Mouse (Mus musculus) kidney, postnatal 14 days (tissue): Measurements from ENCODE around the gene Rab3gap2.

Source experiments
- DNase-seq: peaks from one replicate; pipeline ENCODE4 v3.0.0; 2022; ENCODE audit warnings: mixed read lengths

Gene Rab3gap2

DNA sequence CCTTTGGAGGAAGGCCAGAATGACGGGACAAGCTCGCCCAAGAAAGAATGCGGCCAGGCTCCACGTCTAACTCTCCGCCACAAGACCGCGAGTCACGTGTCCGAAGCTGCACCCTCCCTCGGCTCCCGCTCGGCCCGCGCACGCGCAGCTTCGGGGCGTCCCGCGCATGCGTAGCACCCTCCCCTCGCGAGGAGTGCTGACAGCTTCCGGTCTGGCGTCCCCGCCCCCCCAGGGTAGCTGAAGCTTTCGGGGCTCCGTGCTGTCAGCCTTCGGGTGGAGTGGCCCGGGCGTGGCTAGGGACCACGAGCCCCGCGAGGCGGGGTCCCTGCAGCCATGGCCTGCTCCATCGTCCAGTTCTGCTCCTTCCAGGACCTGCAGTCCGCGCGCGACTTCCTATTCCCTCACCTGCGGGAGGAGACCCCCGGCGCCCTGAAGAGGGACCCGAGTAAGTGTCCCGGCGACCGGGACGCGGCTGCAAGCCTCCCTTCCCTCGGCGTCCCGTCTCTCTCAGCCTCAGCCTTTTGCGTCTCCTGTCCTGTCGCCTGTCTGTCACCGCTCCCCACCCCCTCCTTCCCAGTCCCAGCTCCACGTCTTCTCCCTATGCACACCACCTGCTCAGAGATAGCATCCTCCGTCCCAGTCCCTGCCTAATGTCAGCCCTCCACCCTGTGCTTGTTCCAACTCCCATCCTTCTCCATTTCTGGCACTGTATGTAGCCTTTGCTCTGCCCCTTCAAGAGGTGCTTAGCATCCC, at the start of gene Rab3gap2:
Rab3gap2 (plus strand) TSS at position 209 of the 753 bp plus-strand sequence.
- DNase-seq, result peak; percentile 99

DNA sequence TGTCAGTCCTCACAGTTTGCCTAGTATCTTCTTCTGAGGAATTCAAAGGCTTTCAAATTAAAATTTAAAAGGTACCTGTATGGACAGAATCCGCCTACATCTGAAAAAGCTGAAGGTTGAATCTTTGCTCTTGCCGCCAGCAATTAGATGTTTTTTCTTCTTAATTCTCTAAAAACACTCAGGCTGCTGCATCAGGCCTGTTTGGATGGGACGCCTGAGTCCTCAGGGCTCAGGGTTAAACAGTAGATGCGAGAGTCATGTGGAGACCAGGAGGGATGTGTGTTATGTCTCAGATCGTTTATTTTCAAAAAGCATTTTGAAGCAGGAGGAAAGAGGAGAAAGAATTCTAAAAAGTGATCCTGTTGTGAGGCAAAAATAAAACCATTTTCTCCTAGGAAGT, 30.3 kb upstream of the Rab3gap2 start:
- DNase-seq, result no peak

DNA sequence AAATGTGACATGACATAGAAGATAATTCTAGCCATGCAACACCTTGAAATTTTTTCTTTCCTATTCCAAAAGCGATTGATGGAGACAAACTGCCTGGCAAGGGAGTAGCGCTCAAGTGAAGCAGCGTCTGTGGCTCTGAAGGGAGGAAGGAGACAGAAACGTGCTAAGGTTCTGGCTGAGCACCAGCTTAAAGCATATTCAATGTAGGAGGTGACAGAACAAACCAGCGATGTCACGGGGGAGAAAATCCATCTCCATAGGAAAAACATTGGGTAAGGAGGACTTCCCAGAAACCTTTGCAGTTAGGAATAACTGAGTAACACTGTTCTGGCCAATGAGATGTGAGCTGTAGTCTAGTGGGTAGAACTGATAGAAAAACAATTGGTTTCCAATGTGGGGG, 26.1 kb upstream of the Rab3gap2 start:
- DNase-seq, result no peak

DNA sequence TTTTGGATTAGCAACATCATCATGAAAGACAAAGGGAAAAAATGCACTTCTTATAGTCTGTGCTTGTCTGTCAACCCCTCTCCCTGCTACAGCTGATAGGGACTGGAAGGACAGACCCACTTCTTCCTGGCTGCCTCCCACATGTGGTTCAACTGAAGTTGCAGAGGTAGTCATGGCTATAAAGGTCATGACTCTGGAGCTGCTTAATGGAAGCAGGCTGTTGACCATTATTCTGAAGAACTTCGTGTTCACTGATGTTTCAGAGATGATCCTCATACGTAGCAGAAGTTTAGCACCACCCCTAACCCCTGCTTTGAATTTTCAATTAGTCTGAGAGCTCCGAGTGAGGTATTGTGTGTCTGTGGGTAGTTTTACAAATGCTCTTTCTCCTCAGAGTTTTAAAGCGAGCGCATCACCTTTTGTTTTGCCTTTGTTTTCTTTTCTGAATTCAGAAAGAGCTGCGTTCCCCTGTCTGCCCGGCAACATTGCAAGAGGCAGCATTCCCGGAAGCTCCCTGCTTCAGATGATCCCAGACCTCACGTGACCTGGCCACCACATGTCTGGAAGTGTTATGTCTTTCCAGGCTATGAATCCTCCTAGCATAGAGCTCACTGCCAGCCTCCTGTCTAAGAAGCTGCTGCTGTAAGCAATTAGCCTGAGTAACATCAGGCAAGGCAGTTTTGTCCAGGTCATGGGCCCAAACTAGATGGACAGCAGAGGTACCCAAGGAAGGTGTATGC, 20.2 kb upstream of the Rab3gap2 start:
- DNase-seq, result peak; percentile 34

DNA sequence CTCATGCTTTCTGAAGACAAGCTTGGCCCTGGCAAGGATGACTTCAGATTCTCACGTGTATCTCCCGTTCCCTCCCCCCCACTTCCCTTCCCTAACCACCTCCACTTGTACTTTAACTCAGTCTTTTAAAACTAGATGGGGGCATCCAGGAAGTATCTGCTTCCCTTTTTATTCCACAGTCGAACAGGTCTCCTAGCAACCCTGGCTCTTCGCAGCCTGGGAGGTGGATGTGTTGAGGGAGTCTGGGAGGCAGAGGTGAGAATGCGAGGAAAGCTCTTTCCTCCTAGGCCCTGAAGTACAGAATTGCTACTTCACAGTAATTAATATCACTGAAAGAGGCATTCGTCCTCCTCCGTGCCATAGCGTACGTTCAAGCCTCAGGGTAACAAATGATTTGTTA, 18.4 kb upstream of the Rab3gap2 start:
- DNase-seq, result no peak

DNA sequence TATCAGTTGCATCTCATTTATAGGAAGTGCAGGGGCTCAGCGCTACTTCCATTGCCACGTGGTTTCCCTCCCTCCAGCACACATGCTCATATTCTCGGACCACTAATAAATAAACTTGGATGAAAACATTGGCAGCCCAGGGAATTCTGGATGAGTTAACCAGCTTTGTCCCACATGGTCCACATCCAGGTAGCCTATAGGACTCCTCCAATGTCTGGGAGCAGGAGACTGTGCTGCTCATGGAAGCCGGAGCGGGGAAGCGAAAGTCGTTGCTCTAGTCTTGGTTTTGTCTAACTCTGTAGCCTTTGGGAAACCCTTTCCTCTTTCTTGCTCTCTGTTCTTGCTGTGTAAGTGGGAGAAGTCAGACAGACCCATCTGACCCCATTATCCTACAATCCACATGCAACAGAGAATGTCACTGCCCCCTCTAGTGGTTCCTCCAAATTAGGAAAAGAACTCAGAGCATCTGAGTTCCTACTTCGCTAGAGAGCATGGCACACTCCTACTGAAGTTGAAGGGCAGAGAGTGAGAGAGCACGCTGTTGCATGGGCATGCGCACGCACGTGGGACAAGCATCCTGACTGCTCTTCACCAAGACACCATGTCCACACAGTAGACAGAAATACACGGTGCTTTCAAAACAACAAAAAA, 16.7 kb upstream of the Rab3gap2 start:
- DNase-seq, result peak; percentile 38

DNA sequence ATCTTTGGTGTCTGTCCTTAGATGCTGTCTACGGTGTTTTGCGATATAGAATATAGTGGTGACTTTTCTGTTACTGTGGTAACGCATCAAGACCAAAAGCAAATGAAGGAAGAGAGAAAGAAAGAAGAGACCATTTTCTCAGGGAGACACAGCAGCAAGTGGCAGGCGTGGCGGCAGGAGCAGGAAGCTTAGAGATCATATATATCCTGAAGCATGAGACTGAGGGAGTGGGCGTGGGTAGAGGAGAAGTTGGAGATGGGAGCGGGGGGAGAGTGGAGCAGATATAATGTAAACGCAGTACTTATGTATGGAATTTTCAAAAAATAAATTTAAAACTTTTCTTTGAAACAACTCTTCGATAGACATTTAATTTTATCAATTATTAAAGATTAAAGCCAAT, 14.0 kb upstream of the Rab3gap2 start:
- DNase-seq, result no peak

DNA sequence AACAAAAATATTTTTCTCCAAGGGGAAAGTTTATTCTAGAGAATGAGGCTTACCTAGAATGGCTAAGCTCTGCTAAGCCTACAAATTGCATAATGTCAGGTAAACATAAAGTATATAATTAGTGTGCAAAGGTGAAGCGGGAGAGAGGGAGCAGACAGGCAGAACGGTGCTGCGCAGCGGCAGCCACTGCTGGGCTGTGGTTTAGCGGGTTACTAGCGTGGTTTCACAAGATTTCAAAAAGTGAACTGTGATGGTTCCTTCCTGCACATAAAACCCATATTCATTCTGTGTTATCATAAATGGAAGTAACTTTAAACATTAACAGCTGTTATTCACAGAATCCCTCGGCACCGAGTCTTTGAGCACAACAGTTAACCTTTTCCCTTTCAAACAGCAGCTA, 11.8 kb upstream of the Rab3gap2 start:
- DNase-seq, result no peak

DNA sequence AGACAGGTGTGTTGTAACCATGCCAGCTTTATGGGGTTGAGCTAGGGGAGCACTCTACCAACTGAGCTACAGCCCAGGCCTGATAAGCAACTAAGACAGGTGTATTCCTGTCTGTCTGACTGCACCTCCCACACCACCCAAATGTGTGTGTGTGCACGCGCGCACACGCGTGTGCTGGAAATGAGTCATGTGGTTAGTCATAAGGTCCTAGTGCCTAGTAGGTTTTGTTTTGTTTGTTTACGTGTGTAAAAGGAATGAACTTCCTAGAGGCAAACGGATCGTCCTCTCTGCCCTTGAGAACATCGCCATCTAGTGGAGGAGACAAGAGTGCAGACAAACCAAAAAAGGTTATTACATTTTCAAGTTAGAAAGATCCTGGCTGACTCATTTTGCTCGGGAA, 10.4 kb upstream of the Rab3gap2 start:
- peak; percentile 43 for DNase-seq

DNA sequence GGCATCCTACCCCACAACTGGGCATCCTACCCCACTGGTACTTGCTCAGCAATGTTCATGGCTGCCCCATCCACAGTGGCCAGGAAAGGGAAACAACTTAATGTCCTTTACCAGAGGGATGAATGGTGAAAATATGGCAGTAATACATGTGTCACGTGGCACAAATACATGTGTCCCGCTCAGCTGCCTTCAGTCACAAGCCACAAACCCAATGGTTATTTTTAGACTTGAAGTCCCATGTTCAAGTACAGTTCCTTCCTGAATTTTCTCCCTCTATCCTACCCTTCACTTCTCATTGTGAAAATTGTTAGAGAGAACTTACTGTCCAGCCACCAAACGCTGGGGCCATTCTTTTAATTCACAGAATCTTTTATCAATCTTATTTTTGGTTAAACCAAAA, 7.6 kb upstream of the Rab3gap2 start:
- no peak for DNase-seq

DNA sequence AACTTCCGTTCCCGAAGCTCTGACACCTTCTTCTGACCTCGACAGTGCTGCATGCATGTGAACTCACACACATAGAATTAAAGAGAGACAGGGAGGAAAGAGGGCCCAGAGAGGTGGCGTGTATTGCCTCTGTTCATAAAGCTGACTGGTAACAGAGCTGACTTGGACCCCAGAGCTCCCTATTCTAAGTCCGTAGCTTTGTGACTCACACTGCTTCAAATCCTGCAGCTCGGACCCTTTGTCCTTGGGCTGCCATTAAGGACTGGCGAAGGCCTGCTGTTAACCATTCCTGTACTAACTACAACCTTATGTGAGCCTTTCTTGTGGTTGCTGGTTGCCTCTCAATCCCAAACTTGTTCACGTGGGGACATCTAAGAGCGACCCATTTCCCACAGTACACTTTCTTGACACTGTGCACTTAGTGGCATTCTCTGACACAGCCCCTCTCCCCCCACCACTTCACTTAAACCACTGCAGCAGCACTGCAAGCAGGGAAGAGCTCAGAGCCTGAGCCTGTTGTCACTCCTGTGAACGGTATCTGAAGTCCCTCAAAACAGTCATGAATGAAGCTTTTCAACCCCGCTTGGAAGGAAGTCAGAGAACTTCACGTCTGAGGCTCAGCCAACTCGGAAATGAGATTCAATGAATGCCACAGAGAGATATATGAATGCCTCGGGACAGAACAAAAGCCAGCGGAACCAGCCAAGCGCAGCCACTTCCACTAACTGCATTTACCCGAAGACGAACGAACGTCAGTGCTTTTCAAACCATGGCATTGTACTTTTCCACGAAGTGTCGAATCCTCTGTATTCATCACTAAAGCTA, 3.1 kb upstream of the Rab3gap2 start:
- DNase-seq, result peak; percentile 26

DNA sequence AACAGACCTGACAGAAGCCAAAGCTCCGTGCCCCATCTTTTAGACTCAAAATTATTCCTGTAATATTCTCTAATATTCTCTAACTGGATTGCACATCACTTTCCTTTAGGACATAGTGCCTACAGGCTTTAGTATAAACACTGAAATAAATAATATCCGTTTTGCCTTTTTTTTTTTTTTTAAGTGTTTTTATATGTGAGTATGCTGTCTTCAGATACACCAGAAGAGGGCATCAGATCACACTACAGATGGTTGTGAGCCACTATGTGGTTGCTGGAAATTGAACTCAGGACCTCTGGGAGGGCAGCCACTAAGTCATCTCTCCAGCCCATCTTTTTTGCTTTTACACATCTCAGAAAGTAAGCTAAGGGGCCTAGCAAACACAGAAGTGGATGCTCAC, 1.9 kb upstream of the Rab3gap2 start:
- DNase-seq, result no peak

DNA sequence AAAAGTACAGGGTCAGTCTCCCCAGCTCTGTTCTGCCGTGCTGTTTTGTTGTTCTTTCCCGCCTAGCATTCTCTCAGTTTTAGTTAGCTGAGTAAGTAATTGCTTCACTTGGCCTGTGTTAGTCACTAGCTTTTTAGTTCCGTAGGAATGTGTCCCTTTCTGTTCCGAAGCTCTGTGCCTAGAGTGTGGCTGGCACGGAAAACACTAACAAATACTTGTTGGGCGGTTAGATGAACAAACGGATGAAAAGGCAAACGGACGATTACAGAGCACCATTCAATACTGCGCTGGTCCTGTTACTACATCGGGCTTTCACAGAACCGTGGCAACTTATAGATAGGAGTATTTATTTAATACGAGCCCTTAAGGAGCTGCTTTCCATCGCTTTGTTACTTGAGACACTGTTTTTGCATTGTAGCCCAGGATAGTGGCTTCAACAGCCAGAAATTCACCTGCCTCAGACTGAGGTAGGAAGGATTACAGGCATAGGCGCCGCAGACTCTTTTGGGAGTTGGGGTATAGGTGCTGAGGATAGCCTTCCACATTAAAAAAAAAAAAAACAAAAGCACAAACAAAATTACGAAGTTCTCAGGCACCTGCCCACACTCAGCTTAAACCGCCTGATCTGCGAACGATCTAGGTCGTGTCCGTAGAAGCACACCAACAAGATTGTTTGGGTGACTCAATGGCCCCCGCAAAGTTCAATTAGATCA, 565 bp upstream of the Rab3gap2 start:
- peak; percentile 32 for DNase-seq

DNA sequence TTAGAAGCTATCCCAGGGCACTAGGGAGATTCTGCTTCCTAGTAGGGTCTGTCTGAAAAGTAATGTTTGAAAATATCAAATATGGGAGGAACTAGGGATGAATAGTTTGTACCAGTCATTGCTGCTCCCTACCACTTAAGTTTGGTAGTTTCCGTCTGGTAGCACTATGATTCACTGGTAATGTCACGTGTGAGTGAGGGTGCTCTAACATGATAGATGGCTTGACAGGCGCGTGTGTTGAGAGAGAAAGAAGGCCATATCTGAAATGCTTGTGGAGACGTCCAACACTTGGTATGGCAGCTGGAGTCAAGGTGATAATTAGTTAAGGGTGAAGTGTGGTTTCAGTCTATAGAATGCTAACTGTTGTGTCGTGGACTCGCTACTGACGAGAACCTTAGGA, 1.2 kb downstream of the Rab3gap2 start:
- no peak for DNase-seq

DNA sequence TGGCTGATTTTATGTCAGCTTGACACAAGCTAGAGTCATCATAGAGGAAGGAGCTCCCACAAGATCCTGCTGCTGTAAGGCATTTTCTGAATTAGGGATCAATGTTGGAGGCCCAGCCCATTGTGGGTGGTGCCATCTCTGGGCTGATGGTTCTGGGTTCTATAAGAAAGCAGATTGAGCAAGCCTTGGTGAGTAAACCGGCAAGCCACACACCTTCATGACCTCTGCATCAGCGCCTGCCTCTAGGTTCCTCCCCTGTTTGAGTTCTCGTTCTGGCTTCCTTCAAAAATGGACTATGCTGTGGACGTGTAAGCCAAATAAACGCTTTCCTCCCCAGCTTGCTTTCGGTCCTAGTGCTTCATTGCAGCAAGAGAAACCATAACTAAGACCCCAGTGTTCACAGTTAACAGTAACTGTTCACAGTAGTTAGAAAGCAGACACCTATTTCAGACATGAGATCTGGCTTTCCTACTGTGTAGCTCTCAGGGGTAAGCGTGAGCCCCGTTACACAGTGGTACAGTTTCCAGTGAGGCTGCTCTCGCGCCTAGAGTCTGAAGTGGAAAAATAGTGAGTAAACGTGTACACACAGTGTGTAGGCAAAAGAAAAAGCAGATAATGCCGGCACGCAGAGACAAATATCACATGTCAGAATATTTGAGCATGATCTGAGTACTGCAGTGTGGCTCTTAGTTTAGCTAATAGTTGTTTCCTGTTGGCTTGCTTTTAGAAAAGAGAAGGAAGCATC, 4.1 kb downstream of the Rab3gap2 start:
- no peak for DNase-seq

DNA sequence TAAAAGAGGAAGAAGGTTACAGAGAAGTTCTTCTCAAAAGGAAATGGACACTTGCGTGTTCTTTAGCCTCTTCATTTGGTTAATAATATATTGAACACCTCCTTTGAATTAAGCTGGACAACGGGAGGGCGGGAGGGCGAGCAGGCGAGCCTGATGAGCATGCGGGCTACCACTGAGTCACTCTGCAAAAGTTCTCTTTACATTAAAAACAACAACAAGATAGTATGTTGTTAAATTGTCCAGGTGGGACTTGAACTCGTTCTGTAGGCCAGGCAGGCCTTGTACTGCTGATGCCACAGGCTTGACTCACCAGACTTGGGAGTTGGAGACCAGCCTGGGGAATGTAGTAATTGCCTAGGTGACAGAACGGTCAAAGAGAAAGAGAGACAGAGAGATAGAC, 4.8 kb downstream of the Rab3gap2 start:
- DNase-seq, result no peak

DNA sequence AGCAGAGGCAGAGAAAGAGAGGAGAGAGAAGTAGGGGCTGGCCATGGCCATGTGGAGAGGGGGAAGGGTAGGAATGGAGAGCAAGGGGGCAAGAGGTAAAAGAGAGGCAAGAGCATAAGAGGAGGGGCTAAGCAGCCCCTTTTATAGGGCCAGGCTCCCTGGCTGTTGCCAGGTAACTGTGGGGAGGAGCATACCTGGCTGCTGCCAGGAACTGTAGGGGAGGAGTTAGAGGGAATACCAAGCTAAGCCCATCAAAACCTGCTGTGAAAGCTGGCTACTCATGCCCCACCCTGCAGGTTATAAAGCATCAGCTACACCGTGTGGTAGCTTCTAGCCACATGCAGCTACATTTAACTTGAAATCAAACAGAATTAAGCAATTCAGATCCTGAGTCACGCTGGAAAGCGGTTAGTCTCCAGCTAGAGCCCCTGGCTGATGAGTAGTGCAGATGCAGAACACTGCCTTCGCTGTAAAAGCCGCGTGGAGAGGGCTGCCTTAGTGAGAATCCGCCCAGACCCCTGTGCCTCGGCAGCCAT, 5.8 kb downstream of the Rab3gap2 start:
- DNase-seq, result no peak

DNA sequence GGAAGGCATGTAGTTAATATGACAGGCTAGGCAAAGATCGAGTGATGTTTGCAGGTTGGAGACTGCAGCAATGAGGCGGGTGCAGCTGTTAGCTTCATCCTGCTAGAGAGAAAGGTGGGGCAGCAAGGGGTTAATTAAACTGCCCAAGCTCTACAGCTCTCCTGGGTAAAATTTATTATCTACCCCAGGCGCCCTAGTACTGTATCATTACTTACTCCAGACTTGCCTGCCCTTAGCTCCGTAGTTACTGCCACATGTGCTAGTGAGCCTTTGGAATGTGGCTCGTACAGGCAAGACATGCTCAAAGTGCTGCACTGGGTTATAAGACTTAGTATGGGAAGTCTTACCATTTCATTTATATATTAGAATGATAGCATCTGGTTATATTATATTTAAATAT, 12.4 kb downstream of the Rab3gap2 start:
- DNase-seq, result peak; percentile 18

DNA sequence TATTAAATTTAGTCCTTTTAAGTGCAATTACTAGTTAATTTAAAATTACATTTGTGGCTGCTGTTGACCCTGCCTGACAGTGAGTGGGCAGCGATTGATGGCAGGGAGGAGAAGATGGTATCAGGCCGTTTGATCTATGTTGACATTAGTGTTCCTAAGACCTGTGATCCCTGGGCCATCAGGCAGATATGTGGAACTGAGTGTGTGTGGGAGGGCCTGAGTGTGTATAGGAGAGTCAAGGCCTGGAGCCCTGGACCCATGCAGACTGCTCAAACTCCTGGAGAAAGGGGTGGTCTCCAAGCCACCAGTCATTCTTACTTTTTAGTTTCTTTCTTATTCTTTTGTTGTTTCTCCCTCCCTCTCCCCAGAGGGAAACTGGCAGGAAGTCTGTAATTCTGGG, 12.8 kb downstream of the Rab3gap2 start:
- no peak for DNase-seq

DNA sequence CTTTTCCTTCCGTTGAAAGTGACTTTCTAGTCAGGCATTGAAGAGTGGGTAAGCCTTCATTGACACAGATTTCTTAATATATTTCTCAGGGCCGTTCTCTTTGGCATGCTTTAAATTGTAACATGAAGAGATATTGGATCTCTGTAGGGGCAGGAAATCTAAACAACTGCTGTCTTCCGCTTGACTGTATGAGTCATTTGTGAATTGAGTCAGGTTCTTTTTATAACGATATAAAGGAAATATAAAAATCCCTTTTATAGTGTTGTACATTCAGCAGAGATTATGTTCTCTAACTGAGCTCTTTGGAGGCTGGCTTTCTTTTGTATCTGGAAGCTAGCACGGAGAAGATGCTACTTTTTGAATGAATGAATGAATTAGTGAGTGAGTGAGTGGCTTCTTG, 14.0 kb downstream of the Rab3gap2 start:
- DNase-seq, result no peak

DNA sequence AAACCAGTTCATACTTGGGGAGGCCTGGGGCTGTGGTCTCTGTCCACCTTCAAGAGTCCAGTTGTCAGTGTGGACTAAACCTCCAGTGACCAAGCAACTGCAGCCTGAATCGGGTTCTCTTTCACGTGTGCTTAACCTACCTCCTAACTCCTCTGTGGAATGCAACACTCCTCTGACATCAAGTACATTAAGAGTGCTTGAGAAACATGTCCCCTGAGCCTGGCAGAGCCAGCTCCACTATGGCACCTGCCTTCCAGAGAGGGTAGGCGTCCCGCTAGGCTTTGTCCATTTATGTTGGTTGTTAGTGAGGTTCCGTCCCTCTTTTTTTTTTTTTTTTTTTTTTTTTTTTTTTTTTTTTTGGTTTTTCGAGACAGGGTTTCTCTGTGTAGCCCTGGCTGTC, 23.0 kb downstream of the Rab3gap2 start:
- no peak for DNase-seq
